Mouse (Mus musculus) testis, postnatal 14 days (tissue): ENCODE data around the gene Gm6370.
"Not testable (repeated sequence)": the region's sequence is repeated elsewhere in the genome, so short reads cannot be mapped to it uniquely, and the experiment has no call there.

Source experiments
- DNase-seq: peaks from one replicate; pipeline ENCODE4 v3.0.0; 2021; ENCODE audit warnings: low spot score

Gm6370 gene

GRCm38 (mm10) chr5:146491063-146491462 is at the start of gene Gm6370:
Gm6370 (plus strand) TSS chr5:146491363.
- not testable (repeated sequence) for DNase-seq

- no peak for DNase-seq
Observed at GRCm38 (mm10) chr5:146442767-146443166, 48.4 kb upstream of the Gm6370 start.

- no peak for DNase-seq
Observed at GRCm38 (mm10) chr5:146446633-146447032, 44.5 kb upstream of the Gm6370 start.

DNA sequence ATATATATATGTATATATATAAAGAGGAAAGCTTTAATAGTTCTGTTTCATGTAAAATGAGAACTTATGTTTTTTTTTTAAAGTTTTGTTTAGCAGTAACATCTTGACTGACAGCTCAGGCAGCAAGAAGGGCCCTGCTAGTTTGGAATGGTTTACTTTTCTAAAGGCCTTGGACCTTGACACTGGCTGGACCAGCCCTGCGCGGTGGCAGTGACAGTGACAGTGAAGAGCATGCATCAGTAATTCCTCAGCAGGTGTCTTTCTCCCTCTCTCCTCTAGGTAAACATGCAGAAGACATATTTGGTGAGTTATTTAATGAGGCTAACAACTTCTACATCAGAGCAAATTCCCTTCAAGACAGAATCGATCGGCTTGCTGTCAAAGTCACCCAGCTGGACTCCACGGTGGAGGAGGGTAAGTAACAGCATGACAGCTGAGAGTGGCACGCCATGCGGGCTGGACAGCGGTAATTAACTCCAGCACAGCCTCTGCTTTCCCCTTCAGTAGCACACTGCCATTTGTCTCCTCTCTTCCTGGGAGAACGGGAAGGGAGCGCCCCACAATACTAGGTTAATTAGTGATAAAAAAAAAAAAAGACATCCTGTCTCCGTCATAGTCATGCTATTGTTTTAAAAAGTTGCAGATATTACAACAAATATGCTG is 39.4 kb upstream of the Gm6370 start:
- DNase-seq, result no peak

DNA sequence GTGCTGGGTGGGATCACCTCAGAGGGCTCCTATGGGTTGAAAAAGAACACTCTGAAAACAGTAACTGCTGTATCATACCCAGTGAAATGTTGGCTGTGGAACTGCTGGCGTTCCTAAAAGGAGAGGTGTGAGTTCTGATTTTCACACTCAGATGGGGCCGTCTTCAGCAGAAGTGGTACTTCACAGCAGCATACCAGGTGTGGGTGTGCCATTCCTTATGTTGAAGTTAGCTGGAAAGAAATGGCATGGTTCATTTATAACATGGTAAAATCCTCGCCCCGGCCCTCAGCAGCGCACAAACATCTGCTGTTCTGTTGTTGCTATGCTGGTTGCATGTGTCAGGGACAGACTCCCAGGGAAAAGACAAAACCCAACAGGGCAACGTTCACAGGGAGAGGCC is 37.6 kb upstream of the Gm6370 start:
- no peak for DNase-seq

- DNase-seq, result no peak
Observed at GRCm38 (mm10) chr5:146461612-146462011, 29.6 kb upstream of the Gm6370 start.

GRCm38 (mm10) chr5:146466663-146467062 is 24.5 kb upstream of the Gm6370 start:
- no peak for DNase-seq

- no peak for DNase-seq
Observed at GRCm38 (mm10) chr5:146468311-146468710, 22.9 kb upstream of the Gm6370 start.

- DNase-seq, result no peak
Observed at GRCm38 (mm10) chr5:146470821-146471220, 20.3 kb upstream of the Gm6370 start.

GRCm38 (mm10) chr5:146471311-146471710 is 19.9 kb upstream of the Gm6370 start:
- no peak for DNase-seq

GRCm38 (mm10) chr5:146471821-146472220 is 19.3 kb upstream of the Gm6370 start:
- DNase-seq, result no peak

- not testable (repeated sequence) for DNase-seq
Observed at GRCm38 (mm10) chr5:146479564-146479963, 11.6 kb upstream of the Gm6370 start.

GRCm38 (mm10) chr5:146481665-146482064 is 9.5 kb upstream of the Gm6370 start, which contains the start of gene Gm6408:
Gm6408 (plus strand) TSS chr5:146481965.
- DNase-seq, result not testable (repeated sequence)

- DNase-seq, result not testable (repeated sequence)
Observed at GRCm38 (mm10) chr5:146488959-146489358, 2.2 kb upstream of the Gm6370 start.

DNA sequence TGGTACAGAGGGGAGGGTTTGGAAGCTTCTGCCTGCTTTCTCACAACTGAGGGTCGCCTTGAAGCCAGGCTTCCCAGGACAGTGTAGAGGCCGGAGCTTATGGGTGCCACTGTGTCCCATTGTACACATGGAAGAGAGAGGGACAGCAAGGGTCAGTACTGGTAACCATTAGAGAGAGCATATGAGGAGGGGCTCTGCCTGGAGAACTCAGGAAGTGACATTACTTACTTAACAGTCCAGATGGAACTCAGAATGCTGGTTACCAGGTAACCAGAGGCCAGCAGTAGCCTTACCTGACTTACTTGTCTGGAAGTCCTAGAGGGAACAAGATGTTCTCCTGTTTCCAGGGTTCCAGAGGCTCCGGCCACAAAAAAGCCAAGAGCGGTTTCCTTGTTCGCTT is 10.9 kb downstream of the Gm6370 start, which contains the start of gene 4930449I24Rik:
TSS of gene 4930449I24Rik (plus strand) at position 301 of the 400 bp plus-strand sequence.
- not testable (repeated sequence) for DNase-seq

DNA sequence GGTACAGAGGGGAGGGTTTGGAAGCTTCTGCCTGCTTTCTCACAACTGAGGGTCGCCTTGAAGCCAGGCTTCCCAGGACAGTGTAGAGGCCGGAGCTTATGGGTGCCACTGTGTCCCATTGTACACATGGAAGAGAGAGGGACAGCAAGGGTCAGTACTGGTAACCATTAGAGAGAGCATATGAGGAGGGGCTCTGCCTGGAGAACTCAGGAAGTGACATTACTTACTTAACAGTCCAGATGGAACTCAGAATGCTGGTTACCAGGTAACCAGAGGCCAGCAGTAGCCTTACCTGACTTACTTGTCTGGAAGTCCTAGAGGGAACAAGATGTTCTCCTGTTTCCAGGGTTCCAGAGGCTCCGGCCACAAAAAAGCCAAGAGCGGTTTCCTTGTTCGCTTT is 22.7 kb downstream of the Gm6370 start, which contains the start of gene Gm3402:
TSS of gene Gm3402 (plus strand) at position 301 of the 400 bp plus-strand sequence.
- DNase-seq, result not testable (repeated sequence)

GRCm38 (mm10) chr5:146525501-146525900 is 34.3 kb downstream of the Gm6370 start, which contains the start of gene Gm3404:
Gm3404 (plus strand) TSS chr5:146525801.
- not testable (repeated sequence) for DNase-seq

GRCm38 (mm10) chr5:146537347-146537746 is 46.2 kb downstream of the Gm6370 start, which contains the start of gene Gm3409:
Gm3409 (plus strand) TSS chr5:146537647.
- DNase-seq, result not testable (repeated sequence)
